Mouse (Mus musculus): ENCODE results near the gene Fbln2. TPM values are rescaled to one million over a fixed set of nuclear protein-coding genes. Genes with fewer than 3 reads are reported as not detected.

Gene Fbln2
- polyA plus RNA-seq, 1 experiment from 2014 or later, result 78.7 TPM

DNA sequence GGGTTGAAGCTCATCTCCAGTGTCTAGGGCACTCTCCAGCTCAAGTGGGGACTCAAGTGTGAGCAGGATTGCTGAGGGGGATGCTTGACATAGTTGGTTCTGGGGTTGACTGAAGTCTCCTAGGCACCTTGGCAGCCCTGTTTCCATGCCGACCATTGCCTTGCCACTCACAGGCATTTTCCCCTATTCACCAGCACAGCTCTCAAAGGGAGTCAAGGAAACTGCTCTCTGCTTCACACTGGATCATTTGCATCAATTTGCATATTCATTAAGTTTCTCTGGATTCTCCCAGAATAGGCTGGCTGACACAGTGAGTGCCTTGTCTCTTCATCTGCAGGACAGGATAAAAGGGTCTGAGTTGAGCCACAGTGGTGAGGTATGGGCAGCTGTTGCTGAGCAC is 89.6 kb downstream of the Fbln2 start:
- 43% methylated on average over 1 of the region's 1 CpGs for WGBS
- Histone ChIP-seq H3K9ac (ENCODE audit: low read length) (no peak overlapping the region), H3K27me3 (ENCODE audit: control insufficient read depth, insufficient read depth, low read length) (0 out of 2 replicates have a peak, but pooled peaks cover 2% of the 10 kb centered on the region), H3K4me2 (ENCODE audit: low read depth, severe bottlenecking) (no peak overlapping the region), H3K9me3 (ENCODE audit: control insufficient read depth, low read length) (no peaks in the 10 kb centered on the region), H3K27ac (replicated peaks; ENCODE audit: low read depth, low read length) (no peak overlapping the region), H3K36me3 (ENCODE audit: control insufficient read depth, insufficient read depth, low read length) (no peaks in the 10 kb centered on the region), H3K4me1 (ENCODE audit: control insufficient read depth, insufficient read depth, low read length) (no peaks in the 10 kb centered on the region), H3K4me3 (ENCODE audit: low read depth, low read length) (no peak overlapping the region)
- ATAC-seq (ENCODE audit: insufficient number of reproducible peaks, low FRiP score, low TSS enrichment, low read depth), result no peak
- DNase-seq (ENCODE audit: low spot score), result no peak

DNA sequence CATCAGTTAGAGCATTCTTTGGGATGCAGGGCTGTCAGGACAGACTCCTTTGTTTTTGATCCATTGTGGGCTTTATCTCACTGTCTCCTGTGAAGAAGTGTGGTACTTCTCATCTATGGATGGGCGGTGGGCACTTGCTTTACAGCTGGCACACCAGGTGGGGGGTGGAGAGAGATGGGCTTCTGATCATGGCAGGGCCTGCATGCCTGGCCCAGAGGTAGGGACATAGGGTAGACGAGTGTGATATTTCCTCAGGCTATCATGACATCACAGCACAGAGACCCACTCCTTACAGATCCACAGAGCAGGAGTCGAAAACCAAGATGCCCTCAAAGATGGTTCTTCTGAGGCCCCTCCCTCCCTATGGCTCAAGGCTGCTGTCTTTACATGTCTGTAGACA is 90.1 kb downstream of the Fbln2 start:
- Histone ChIP-seq H3K9me3 (ENCODE audit: control insufficient read depth, low read length) (no peaks in the 10 kb centered on the region), H3K27me3 (ENCODE audit: control insufficient read depth, insufficient read depth, low read length) (0 out of 2 replicates have a peak, but pooled peaks cover 2% of the 10 kb centered on the region), H3K4me3 (ENCODE audit: low read depth, low read length) (no peak overlapping the region), H3K27ac (replicated peaks; ENCODE audit: low read depth, low read length) (no peak overlapping the region), H3K9ac (ENCODE audit: low read length) (no peak overlapping the region), H3K36me3 (ENCODE audit: control insufficient read depth, insufficient read depth, low read length) (no peaks in the 10 kb centered on the region), H3K4me2 (ENCODE audit: low read depth, severe bottlenecking) (no peak overlapping the region), H3K4me1 (ENCODE audit: control insufficient read depth, insufficient read depth, low read length) (no peaks in the 10 kb centered on the region)
- 82% methylated on average over 3 of the region's 3 CpGs for WGBS
- DNase-seq (ENCODE audit: low spot score) (no peak), ATAC-seq (ENCODE audit: insufficient number of reproducible peaks, low FRiP score, low TSS enrichment, low read depth) (no peak)

DNA sequence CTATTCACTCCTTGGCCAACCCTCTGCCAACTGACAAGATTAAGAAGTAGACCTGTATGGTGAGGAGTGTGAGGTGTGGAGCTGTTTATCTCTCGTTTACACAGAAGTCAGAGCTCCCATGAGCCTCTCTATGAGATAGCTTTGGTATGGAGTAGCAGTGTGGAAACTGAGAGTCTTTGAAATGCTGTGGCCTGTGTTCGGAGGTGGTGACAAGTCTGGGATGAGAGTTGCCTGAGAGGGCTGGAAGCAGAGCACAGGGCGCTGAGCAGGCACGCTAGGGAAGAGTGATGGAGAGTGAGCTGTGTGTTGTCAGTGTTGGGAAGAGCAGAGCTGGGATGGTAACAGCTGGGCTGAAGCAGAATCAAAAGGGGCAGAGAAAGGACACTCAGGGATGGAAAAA is 91.9 kb downstream of the Fbln2 start:
- Histone ChIP-seq H3K27me3 (ENCODE audit: control insufficient read depth, insufficient read depth, low read length) (no peaks in the 10 kb centered on the region), H3K27ac (replicated peaks; ENCODE audit: low read depth, low read length) (no peak overlapping the region), H3K4me1 (ENCODE audit: control insufficient read depth, insufficient read depth, low read length) (no peaks in the 10 kb centered on the region), H3K4me2 (ENCODE audit: low read depth, severe bottlenecking) (no peak overlapping the region), H3K9ac (ENCODE audit: low read length) (no peak overlapping the region), H3K36me3 (ENCODE audit: control insufficient read depth, insufficient read depth, low read length) (no peaks in the 10 kb centered on the region), H3K9me3 (ENCODE audit: control insufficient read depth, low read length) (no peaks in the 10 kb centered on the region), H3K4me3 (ENCODE audit: low read depth, low read length) (no peak overlapping the region)
- 66% methylated on average over 4 of the region's 4 CpGs for WGBS
- DNase-seq (ENCODE audit: low spot score) (no peak), ATAC-seq (ENCODE audit: insufficient number of reproducible peaks, low FRiP score, low TSS enrichment, low read depth) (no peak)

GRCm38 (mm10) chr6:91307972-91308371 is 95.7 kb downstream of the Fbln2 start:
- no peak for DNase-seq (ENCODE audit: low spot score)
- no peak for ATAC-seq (ENCODE audit: insufficient number of reproducible peaks, low FRiP score, low TSS enrichment, low read depth)

GRCm38 (mm10) chr6:91311204-91311603 is 98.9 kb downstream of the Fbln2 start:
- no peak overlapping the region for H3K27ac ChIP-seq (replicated peaks; ENCODE audit: low read depth, low read length)
- no peak for ATAC-seq (ENCODE audit: insufficient number of reproducible peaks, low FRiP score, low TSS enrichment, low read depth)
- no peaks in the 10 kb centered on the region for H3K27me3 ChIP-seq (ENCODE audit: control insufficient read depth, insufficient read depth, low read length)
- no peak overlapping the region for H3K9ac ChIP-seq (ENCODE audit: low read length)
- no peaks in the 10 kb centered on the region for H3K36me3 ChIP-seq (ENCODE audit: control insufficient read depth, insufficient read depth, low read length)
- H3K4me1 ChIP-seq (ENCODE audit: control insufficient read depth, insufficient read depth, low read length), result no peaks in the 10 kb centered on the region
- DNase-seq (ENCODE audit: low spot score), result no peak
- no peaks in the 10 kb centered on the region for H3K9me3 ChIP-seq (ENCODE audit: control insufficient read depth, low read length)
- WGBS, result 94% methylated on average over 5 of the region's 5 CpGs
- H3K4me3 ChIP-seq (ENCODE audit: low read depth, low read length), result no peak overlapping the region
- H3K4me2 ChIP-seq (ENCODE audit: low read depth, severe bottlenecking), result no peak overlapping the region

More at GRCm38 (mm10) chr6:91307972-91308371, 95.7 kb downstream of the Fbln2 start:
- no peak overlapping the region for H3K4me2 ChIP-seq (ENCODE audit: low read depth, severe bottlenecking)
- no peak overlapping the region for H3K4me3 ChIP-seq (ENCODE audit: low read depth, low read length)
- H3K4me1 ChIP-seq (ENCODE audit: control insufficient read depth, insufficient read depth, low read length), result no peaks in the 10 kb centered on the region
- no peaks in the 10 kb centered on the region for H3K9me3 ChIP-seq (ENCODE audit: control insufficient read depth, low read length)
- no peak overlapping the region for H3K9ac ChIP-seq (ENCODE audit: low read length)
- H3K36me3 ChIP-seq (ENCODE audit: control insufficient read depth, insufficient read depth, low read length), result no peaks in the 10 kb centered on the region
- H3K27ac ChIP-seq (replicated peaks; ENCODE audit: low read depth, low read length), result no peak overlapping the region
- H3K27me3 ChIP-seq (ENCODE audit: control insufficient read depth, insufficient read depth, low read length), result no peaks in the 10 kb centered on the region
- 68% methylated on average over 1 of the region's 1 CpGs for WGBS

- Histone ChIP-seq H3K27me3 (ENCODE audit: control insufficient read depth, insufficient read depth, low read length) (no peaks in the 10 kb centered on the region), H3K27ac (replicated peaks; ENCODE audit: low read depth, low read length) (no peak overlapping the region), H3K9ac (ENCODE audit: low read length) (no peak overlapping the region), H3K4me1 (ENCODE audit: control insufficient read depth, insufficient read depth, low read length) (no peaks in the 10 kb centered on the region), H3K9me3 (ENCODE audit: control insufficient read depth, low read length) (no peaks in the 10 kb centered on the region), H3K36me3 (ENCODE audit: control insufficient read depth, insufficient read depth, low read length) (no peaks in the 10 kb centered on the region), H3K4me2 (ENCODE audit: low read depth, severe bottlenecking) (no peak overlapping the region), H3K4me3 (ENCODE audit: low read depth, low read length) (no peak overlapping the region)
- no peak for ATAC-seq (ENCODE audit: insufficient number of reproducible peaks, low FRiP score, low TSS enrichment, low read depth)
- no peak for DNase-seq (ENCODE audit: low spot score)
- WGBS, result 52% methylated on average over 9 of the region's 9 CpGs
Observed at GRCm38 (mm10) chr6:91312491-91312890, 100.2 kb downstream of the Fbln2 start.

Other genes starting within 250 kb of the Fbln2 start
- 8.5 TPM in 2 replicates for gene Iqsec1, start 223.8 kb upstream of the Fbln2 start, polyA plus RNA-seq (2014; fragmentation: Nextera tagmentation; extraction: Ambion mirVana)
- gene Nup210, start 95.6 kb upstream of the Fbln2 start, polyA plus RNA-seq (2014; fragmentation: Nextera tagmentation; extraction: Ambion mirVana), result 4.3 and 4.4 TPM in 2 replicates
- 13.8 and 14.3 TPM in 2 replicates for gene Hdac11, start 55.8 kb upstream of the Fbln2 start, polyA plus RNA-seq (2014; fragmentation: Nextera tagmentation; extraction: Ambion mirVana)
- 2.5 and 2.8 TPM in 2 replicates for gene Wnt7a, start 198.9 kb downstream of the Fbln2 start, polyA plus RNA-seq (2014; fragmentation: Nextera tagmentation; extraction: Ambion mirVana)

All from limb, embryonic 11.5 days (tissue).